Mouse (Mus musculus) erythroblast, embryonic 14.5 days (primary cell): ENCODE results near the gene Psmb7.

Experiments
- GATA1 ChIP-seq: IDR thresholded peaks from 2 replicates; pipeline ENCODE4 v1.6.1; 2012; ENCODE audit warnings: low read length, inconsistent platforms, mixed read lengths
- TAL1 ChIP-seq: IDR thresholded peaks from 3 replicates; pipeline ENCODE4 v1.6.1; 2012; ENCODE audit warnings: low read length, inconsistent platforms, mixed read lengths

DNA sequence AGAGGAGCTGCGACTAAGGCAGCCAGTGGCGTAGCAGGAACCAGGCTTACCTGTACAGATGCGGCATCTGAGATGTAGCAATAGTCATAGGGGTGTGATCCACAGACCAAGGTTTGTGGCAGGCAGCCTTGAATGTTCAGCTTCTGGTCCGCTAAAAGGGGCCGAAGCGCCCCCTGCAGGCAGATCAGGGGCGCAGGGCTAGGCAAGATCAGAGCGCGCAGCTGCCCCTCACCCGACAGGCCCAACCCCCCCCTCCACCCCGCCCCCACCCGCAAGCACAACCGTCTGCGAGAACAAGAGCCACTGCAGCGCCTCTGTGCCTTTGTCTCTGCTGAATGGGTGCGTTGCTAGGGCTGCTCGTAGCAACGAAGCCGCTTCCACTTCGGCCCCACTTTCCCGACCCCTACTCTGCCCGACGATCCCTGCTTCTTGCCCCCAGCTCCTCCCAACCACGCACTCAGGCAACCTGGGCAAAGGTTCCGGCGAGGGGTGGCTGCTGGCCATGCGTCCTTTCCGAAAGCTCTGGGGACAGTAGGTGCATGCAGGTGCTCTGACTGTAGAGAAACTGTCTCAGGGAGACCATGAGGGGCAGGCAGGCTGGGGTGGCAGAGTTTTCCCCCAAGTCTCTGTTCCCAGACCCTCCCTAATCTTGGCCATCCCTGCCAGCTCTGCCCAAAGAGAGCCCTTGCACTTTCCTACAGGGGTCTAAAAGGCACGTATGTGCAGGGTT is 45.1 kb upstream of the Psmb7 start:
- TF ChIP-seq GATA1 (no peak), TAL1 (no peak)
